Mouse (Mus musculus) C2C12 (cell line): ENCODE results near the gene Zfp119b. TPM values are rescaled to one million over a fixed set of nuclear protein-coding genes. Genes with fewer than 3 reads are reported as not detected.

ENCODE experiments used
- H3K27me3 ChIP-seq: one replicate; pipeline ENCODE4 v1.6.1; 2011; ENCODE audit not compliant: control insufficient read depth, insufficient read depth, insufficient read length
- H3K36me3 ChIP-seq: one replicate; pipeline ENCODE4 v1.6.1; 2011; ENCODE audit not compliant: control insufficient read depth, insufficient read depth
- H3K4me3 ChIP-seq: one replicate; pipeline ENCODE4 v1.5.1; 2011; ENCODE audit warnings: mild to moderate bottlenecking, control low read depth; ENCODE audit not compliant: poor library complexity, insufficient read depth, severe bottlenecking
- H3K79me2 ChIP-seq: one replicate; pipeline ENCODE4 v1.6.1; 2011; ENCODE audit not compliant: control insufficient read depth, insufficient read depth
- H3K79me3 ChIP-seq: one replicate; pipeline ENCODE4 v1.6.1; 2011; ENCODE audit warnings: low read depth, control low read depth
- H3ac ChIP-seq: one replicate; pipeline ENCODE3; 2011; ENCODE audit warnings: low read depth; ENCODE audit not compliant: control insufficient read depth, insufficient read length
- CEBPB ChIP-seq: IDR thresholded peaks from one replicate; pipeline ENCODE4 v1.6.1; 2011; ENCODE audit warnings: low read depth, mild to moderate bottlenecking, control low read depth, moderate library complexity
- CTCF ChIP-seq: IDR thresholded peaks from one replicate; pipeline ENCODE4 v1.5.1; 2011; ENCODE audit not compliant: control insufficient read depth, insufficient read depth, insufficient read length
- FOSL1 ChIP-seq: IDR thresholded peaks from one replicate; pipeline ENCODE4 v1.8.0; 2011; ENCODE audit warnings: mild to moderate bottlenecking, low read length; ENCODE audit not compliant: poor library complexity, insufficient read depth, severe bottlenecking
- MAX ChIP-seq: IDR thresholded peaks from one replicate; pipeline ENCODE4 v1.6.1; 2011; ENCODE audit warnings: mild to moderate bottlenecking, control low read depth
- MYOD1 ChIP-seq: IDR thresholded peaks from one replicate; pipeline ENCODE4 v1.6.1; 2011; ENCODE audit warnings: low read depth; ENCODE audit not compliant: control insufficient read depth, insufficient read length
- MYOG ChIP-seq: IDR thresholded peaks from one replicate; pipeline ENCODE4 v1.6.1; 2011; ENCODE audit not compliant: control insufficient read depth, insufficient read length; ENCODE audit errors: extremely low read depth
- USF1 ChIP-seq: IDR thresholded peaks from one replicate; pipeline ENCODE4 v1.6.1; 2011; ENCODE audit warnings: low read depth, mild to moderate bottlenecking, control low read depth, moderate library complexity
- polyA plus RNA-seq: library from polyadenylated mRNA; unstranded; fragments of >200 nt; fragmentation: generic; extraction: Trizol; gene quantifications from one replicate; pipeline ENCODE4 v1.2.1, GENCODE M21; 2012; ENCODE audit warnings: missing spikeins

Gene Zfp119b
- polyA plus RNA-seq, 1 experiment: 0.68 TPM

- H3K79me2 ChIP-seq: peaks cover 12% of the 10 kb centered on the region
These were observed 9.2 kb upstream of the Zfp119b start for GRCm38 (mm10) chr17:55958584-55958886.

DNA sequence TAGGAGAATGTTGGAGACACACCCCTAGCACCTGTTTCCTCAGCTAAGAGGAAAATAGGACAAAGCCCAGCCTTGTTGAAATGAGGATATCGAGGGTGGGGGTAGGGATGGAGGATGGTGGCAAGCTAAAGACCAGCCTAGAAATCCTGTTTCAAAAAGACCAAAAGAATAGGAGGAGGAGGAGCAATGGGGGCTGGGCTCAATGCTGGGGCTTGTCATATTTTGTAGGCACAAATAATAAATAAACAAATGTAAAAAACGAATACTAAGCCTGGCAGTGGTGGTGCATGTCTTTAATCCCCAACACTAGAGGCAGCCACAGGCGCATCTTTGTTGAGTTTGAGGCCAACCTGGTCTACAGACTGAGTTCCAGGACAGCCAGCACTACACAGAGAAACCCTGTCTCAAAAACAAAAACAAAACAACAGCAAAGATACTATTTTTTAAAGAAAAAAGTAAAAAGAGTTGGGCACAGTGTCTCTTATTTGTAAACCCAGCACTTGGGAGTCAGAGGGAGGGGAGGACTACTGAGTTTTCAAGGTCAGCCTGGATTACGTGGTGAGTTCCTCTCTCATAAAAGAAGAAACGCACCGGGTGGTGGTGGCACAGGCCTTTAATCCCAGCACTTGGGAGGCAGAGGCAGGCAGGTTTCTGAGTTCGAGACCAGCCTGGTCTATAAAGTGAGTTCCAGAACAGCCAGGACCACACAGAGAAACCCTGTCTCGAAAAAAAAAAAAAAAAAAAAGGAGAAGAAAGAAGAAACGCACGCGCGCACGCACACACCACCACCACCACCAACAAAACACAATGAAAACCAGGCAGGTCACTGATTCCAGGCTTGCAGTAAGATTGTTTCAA is 8.7 kb upstream of the Zfp119b start:
- Histone ChIP-seq H3K27me3 (peaks cover 13% of the 10 kb centered on the region), H3ac (peak overlapping the region; percentile 62), H3K4me3 (peak overlapping the region; percentile 40), H3K79me3 (peaks cover 11% of the 10 kb centered on the region), H3K79me2 (peaks cover 12% of the 10 kb centered on the region), H3K36me3 (peaks cover 15% of the 10 kb centered on the region)
- TF ChIP-seq FOSL1: no peak
- no peak for TF ChIP-seq MYOD1
- no peak for TF ChIP-seq CEBPB
- TF ChIP-seq CTCF: no peak
- TF ChIP-seq USF1: no peak
- TF ChIP-seq MYOG: no peak
- TF ChIP-seq MAX: no peak

More at GRCm38 (mm10) chr17:55958584-55958886, 9.2 kb upstream of the Zfp119b start:
- peaks cover 13% of the 10 kb centered on the region for H3K27me3 ChIP-seq
- H3K36me3 ChIP-seq: peaks cover 15% of the 10 kb centered on the region
- TF ChIP-seq USF1 (no peak), CTCF (no peak)
- H3K4me3 ChIP-seq: peak overlapping the region; percentile 40
- H3ac ChIP-seq: peak overlapping the region; percentile 62
- peaks cover 11% of the 10 kb centered on the region for H3K79me3 ChIP-seq

GRCm38 (mm10) chr17:55957168-55957567 is 7.9 kb upstream of the Zfp119b start:
- Histone ChIP-seq H3K79me3 (peaks cover 9% of the 10 kb centered on the region), H3ac (peak overlapping the region; percentile 14), H3K27me3 (peaks cover 21% of the 10 kb centered on the region), H3K36me3 (peaks cover 12% of the 10 kb centered on the region), H3K79me2 (peaks cover 12% of the 10 kb centered on the region), H3K4me3 (no peak overlapping the region)
- no peak for TF ChIP-seq MYOG
- TF ChIP-seq CEBPB: no peak
- TF ChIP-seq CTCF: peak; percentile 66

DNA sequence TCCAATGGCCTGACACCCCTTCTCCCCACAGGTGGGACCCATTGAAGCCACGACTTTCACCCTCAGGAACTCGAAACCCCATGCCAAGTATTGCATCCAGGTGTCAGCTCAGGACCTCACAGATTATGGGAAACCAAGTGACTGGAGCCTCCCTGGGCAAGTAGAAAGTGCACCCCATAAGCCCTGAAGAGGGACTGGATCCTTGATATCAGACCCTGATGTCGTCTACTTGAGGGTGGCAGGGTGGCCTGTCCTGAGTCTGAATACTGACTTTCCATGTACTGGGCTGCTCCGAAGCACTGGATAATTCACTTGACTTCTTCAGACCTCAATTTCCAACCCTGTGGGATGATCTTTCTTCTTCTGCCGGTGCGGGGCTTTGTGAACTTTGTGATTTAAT is 7.3 kb upstream of the Zfp119b start:
- H3K79me3 ChIP-seq: peaks cover 9% of the 10 kb centered on the region
- TF ChIP-seq USF1 (no peak), MAX (no peak), CEBPB (no peak), FOSL1 (no peak), MYOG (no peak), MYOD1 (no peak), CTCF (no peak)
- H3K4me3 ChIP-seq: no peak overlapping the region
- peaks cover 7% of the 10 kb centered on the region for H3K36me3 ChIP-seq
- H3K27me3 ChIP-seq: peaks cover 23% of the 10 kb centered on the region
- no peak overlapping the region for H3ac ChIP-seq
- H3K79me2 ChIP-seq: peaks cover 12% of the 10 kb centered on the region

GRCm38 (mm10) chr17:55956129-55956528 is 6.8 kb upstream of the Zfp119b start:
- Histone ChIP-seq H3ac (no peak overlapping the region), H3K79me3 (peaks cover 9% of the 10 kb centered on the region), H3K4me3 (no peak overlapping the region), H3K27me3 (peaks cover 25% of the 10 kb centered on the region), H3K36me3 (peaks cover 7% of the 10 kb centered on the region), H3K79me2 (peaks cover 12% of the 10 kb centered on the region)
- TF ChIP-seq MYOD1: no peak
- no peak for TF ChIP-seq MAX
- TF ChIP-seq CTCF: no peak
- TF ChIP-seq USF1: no peak
- no peak for TF ChIP-seq CEBPB
- no peak for TF ChIP-seq MYOG
- no peak for TF ChIP-seq FOSL1

DNA sequence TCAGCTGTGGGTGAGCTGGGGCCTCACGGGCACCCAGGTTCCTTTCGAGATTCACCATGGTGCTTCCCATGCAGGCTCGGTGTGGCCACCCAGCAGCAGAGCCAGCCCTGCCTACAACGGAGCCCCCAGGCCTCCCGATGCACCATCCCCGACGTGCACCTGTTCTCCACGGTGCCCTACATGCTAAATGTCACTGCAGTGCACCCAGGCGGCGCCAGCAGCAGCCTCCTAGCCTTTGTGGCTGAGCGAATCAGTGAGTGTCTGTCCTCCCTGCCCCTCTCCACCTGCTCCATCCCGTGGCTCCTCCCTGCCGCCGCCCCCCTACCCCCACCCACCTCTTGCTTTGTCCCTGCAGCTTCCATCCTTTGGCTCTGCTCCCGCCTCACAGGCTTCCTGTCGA is 4.9 kb upstream of the Zfp119b start:
- H3K79me2 ChIP-seq: no peaks in the 10 kb centered on the region
- no peaks in the 10 kb centered on the region for H3K79me3 ChIP-seq
- TF ChIP-seq USF1: no peak
- no peak for TF ChIP-seq MYOG
- no peak for TF ChIP-seq CTCF
- TF ChIP-seq MYOD1: no peak
- no peak for TF ChIP-seq MAX
- no peak for TF ChIP-seq CEBPB
- no peak for TF ChIP-seq FOSL1

More for the DNA sequence above, 4.9 kb upstream of the Zfp119b start:
- Histone ChIP-seq H3K27me3 (peaks cover 34% of the 10 kb centered on the region), H3K4me3 (no peak overlapping the region), H3K36me3 (no peaks in the 10 kb centered on the region), H3ac (no peak overlapping the region)
